Mouse (Mus musculus): ENCODE results near the gene Lmntd2.

DNA sequence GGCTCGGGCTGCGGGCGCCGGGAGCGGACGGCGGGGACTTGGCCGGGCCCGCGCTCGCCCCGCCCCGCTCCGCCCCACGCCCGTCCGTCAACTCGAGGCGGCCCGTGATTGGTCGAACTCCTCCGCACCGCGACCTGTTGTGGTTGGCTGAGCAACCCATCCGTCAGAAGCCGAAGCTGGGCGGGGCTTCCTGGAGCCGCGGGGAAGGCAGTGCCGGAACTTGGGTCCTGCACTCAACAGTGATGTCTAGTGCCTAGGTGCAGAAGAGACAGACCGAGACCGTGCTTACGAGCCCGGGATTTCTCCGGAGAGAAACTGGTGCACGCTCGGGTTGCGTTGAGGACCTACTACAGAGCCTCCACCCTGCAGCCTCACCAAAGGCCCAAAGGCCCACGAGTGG is 19.9 kb downstream of the Lmntd2 start, which contains the start of the genes Hras and Lrrc56:
- TF ChIP-seq CTCF (IDR thresholded peaks at IDR 0.05; ENCODE audit: control insufficient read depth, insufficient read depth, insufficient replicate concordance, low read depth, low read length): 0 out of 2 replicates have a peak, but pooled peaks have one; percentile 1
- TF ChIP-seq POLR2A (IDR thresholded peaks at IDR 0.05; ENCODE audit: control insufficient read depth, low read depth, low read length): peak; percentile 93

Measured in testis, adult 2 months (tissue).